Mouse (Mus musculus) liver, embryonic 14.5 days (tissue): ENCODE measurements around the gene Add3.

Source experiments
- CTCF ChIP-seq: IDR thresholded peaks from 2 replicates; pipeline ENCODE4 v1.5.1; 2016; ENCODE audit warnings: antibody characterized with exemption, low read depth, control low read depth
- EP300 ChIP-seq: IDR thresholded peaks from 2 replicates; pipeline ENCODE4 v1.6.1; 2016; ENCODE audit warnings: antibody characterized with exemption, low read depth

GRCm38 (mm10) chr19:53123301-53123700, 16.9 kb upstream of the Add3 start:
- TF ChIP-seq CTCF (no peak), EP300 (no peak)
